Mouse (Mus musculus) lung, embryonic 15.5 days (tissue): ENCODE measurements around the gene Dnaja1. TPM values are rescaled to one million over a fixed set of nuclear protein-coding genes. Genes with fewer than 3 reads are reported as not detected.

ENCODE experiments used
- ATAC-seq: fragments of 200-750 bp; cut with Nextera tagmentation; 2 replicates; pipeline ENCODE4 v1.8.0; 2017; ENCODE audit warnings: moderate number of reproducible peaks, borderline replicate concordance; ENCODE audit not compliant: low FRiP score, low TSS enrichment; ENCODE audit errors: extremely low read depth
- H3K27ac ChIP-seq: fragments of 300-500 bp; sonication (generic); 2 replicates; pipeline ENCODE4 v1.5.1; 2015; ENCODE audit warnings: moderate library complexity, mild to moderate bottlenecking, inconsistent platforms
- H3K27me3 ChIP-seq: fragments of 300-500 bp; sonication (generic); 2 replicates; pipeline ENCODE4 v1.6.1; 2015; ENCODE audit warnings: inconsistent platforms
- H3K36me3 ChIP-seq: fragments of 300-500 bp; sonication (generic); 2 replicates; pipeline ENCODE4 v1.6.1; 2015; ENCODE audit warnings: inconsistent platforms
- H3K4me1 ChIP-seq: fragments of 300-500 bp; sonication (generic); 2 replicates; pipeline ENCODE4 v1.6.1; 2015; ENCODE audit warnings: inconsistent platforms
- H3K4me2 ChIP-seq: fragments of 300-500 bp; sonication (generic); 2 replicates; pipeline ENCODE4 v1.6.1; 2015; ENCODE audit warnings: inconsistent platforms, mild to moderate bottlenecking, moderate library complexity
- H3K4me3 ChIP-seq: fragments of 300-500 bp; sonication (generic); 2 replicates; pipeline ENCODE4 v1.5.1; 2015; ENCODE audit warnings: mild to moderate bottlenecking, inconsistent platforms
- H3K9ac ChIP-seq: fragments of 300-500 bp; sonication (generic); 2 replicates; pipeline ENCODE4 v1.6.1; 2015; ENCODE audit warnings: inconsistent platforms
- H3K9me3 ChIP-seq: fragments of 300-500 bp; sonication (generic); 2 replicates; pipeline ENCODE4 v1.6.1; 2016; ENCODE audit warnings: inconsistent platforms
- WGBS: fragments of 180-500 bp; shearing (Covaris S2); methylation state at CpG from one replicate; pipeline ENCODE4 v1.1.7; 2015; 5-methylcytosine and 5-hydroxymethylcytosine counted together
- polyA plus RNA-seq: library from polyadenylated mRNA; unstranded; fragments of >200 nt; fragmentation: Nextera tagmentation; extraction: Ambion mirVana; gene quantifications from 2 replicates; pipeline ENCODE4 v1.2.1, GENCODE M21; 2015

The Dnaja1 gene
- polyA plus RNA-seq = 422 and 428 TPM in 2 replicates

GRCm38 (mm10) chr4:40722011-40722666, at the start of gene Dnaja1:
Gene Dnaja1, plus strand, starts transcription at chr4:40722150.
- Histone ChIP-seq H3K9me3 (no peaks in the 10 kb centered on the region), H3K4me2 (peak within 1 kb of the TSS; percentile 76), H3K4me1 (peaks cover 25% of the 10 kb centered on the region), H3K27me3 (no peaks in the 10 kb centered on the region), H3K27ac (peak within 1 kb of the TSS; percentile 99), H3K4me3 (peak within 1 kb of the TSS; percentile 93), H3K36me3 (peaks cover 23% of the 10 kb centered on the region), H3K9ac (peak within 1 kb of the TSS; percentile 97)
- WGBS = under 1% methylated on average over 45 of the region's 54 CpGs
- ATAC-seq = peak; percentile 95

GRCm38 (mm10) chr4:40673526-40673925, 48.4 kb upstream of the Dnaja1 start:
- Histone ChIP-seq H3K4me1 (no peaks in the 10 kb centered on the region; the same call in 1 of the 2 replicates), H3K27ac (no peak overlapping the region), H3K9me3 (no peaks in the 10 kb centered on the region), H3K9ac (no peak overlapping the region), H3K36me3 (no peaks in the 10 kb centered on the region), H3K4me3 (no peak overlapping the region), H3K4me2 (no peak overlapping the region), H3K27me3 (no peaks in the 10 kb centered on the region)
- WGBS = 91% methylated on average over 5 of the region's 5 CpGs
- no peak for ATAC-seq

DNA sequence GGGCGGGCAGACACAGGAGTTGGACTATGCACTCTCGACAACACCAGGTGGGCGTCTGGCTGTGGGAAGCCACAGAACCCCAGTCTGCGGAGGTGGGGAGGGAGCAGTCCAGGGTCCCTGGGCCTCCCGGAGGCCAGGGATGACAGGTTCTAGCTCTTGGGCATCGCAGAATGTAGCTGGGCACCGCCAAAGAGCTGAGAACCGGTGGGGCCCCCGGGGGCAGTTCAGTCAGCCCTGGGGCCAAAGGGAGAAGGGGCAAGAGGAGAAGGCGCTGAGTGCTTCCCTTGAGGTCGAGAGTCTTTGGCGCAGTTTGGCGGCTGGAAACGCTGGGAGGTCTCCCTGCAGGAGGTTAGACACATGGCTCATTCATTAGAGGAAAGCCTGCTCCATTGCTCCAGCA, 45.6 kb upstream of the Dnaja1 start:
- no peak for ATAC-seq
- WGBS = 20% methylated on average over 14 of the region's 14 CpGs
- no peak overlapping the region for H3K4me2 ChIP-seq
- no peak overlapping the region for H3K9ac ChIP-seq
- no peaks in the 10 kb centered on the region; the same call in 1 of the 2 replicates for H3K4me1 ChIP-seq
- H3K4me3 ChIP-seq = no peak overlapping the region
- H3K36me3 ChIP-seq = no peaks in the 10 kb centered on the region
- H3K9me3 ChIP-seq = no peaks in the 10 kb centered on the region
- H3K27ac ChIP-seq = no peak overlapping the region
- H3K27me3 ChIP-seq = no peaks in the 10 kb centered on the region

- WGBS = 34% methylated on average over 5 of the region's 5 CpGs
- H3K4me2 ChIP-seq = no peak overlapping the region
- H3K9me3 ChIP-seq = no peaks in the 10 kb centered on the region
- no peak overlapping the region for H3K27ac ChIP-seq
- H3K9ac ChIP-seq = no peak overlapping the region
- ATAC-seq = no peak
- no peaks in the 10 kb centered on the region for H3K27me3 ChIP-seq
- H3K4me3 ChIP-seq = no peak overlapping the region
- H3K4me1 ChIP-seq = no peaks in the 10 kb centered on the region; the same call in 1 of the 2 replicates
- H3K36me3 ChIP-seq = no peaks in the 10 kb centered on the region
These were observed 44.8 kb upstream of the Dnaja1 start for GRCm38 (mm10) chr4:40677132-40677531.

GRCm38 (mm10) chr4:40680250-40680860, 41.6 kb upstream of the Dnaja1 start:
- Histone ChIP-seq H3K9me3 (no peaks in the 10 kb centered on the region), H3K4me3 (no peak overlapping the region), H3K27me3 (no peaks in the 10 kb centered on the region), H3K4me1 (no peaks in the 10 kb centered on the region; the same call in 1 of the 2 replicates), H3K36me3 (no peaks in the 10 kb centered on the region), H3K4me2 (no peak overlapping the region), H3K9ac (no peak overlapping the region), H3K27ac (no peak overlapping the region)
- no peak for ATAC-seq
- WGBS = 55% methylated on average over 5 of the region's 5 CpGs

- Histone ChIP-seq H3K9me3 (no peaks in the 10 kb centered on the region), H3K27me3 (no peaks in the 10 kb centered on the region), H3K4me3 (no peak overlapping the region), H3K4me2 (no peak overlapping the region), H3K9ac (no peak overlapping the region), H3K36me3 (peaks cover 8% of the 10 kb centered on the region), H3K4me1 (no peaks in the 10 kb centered on the region), H3K27ac (no peak overlapping the region)
- WGBS = 10% methylated on average over 3 of the region's 3 CpGs
- ATAC-seq = no peak
These were observed 40.0 kb upstream of the Dnaja1 start for GRCm38 (mm10) chr4:40681908-40682307.

DNA sequence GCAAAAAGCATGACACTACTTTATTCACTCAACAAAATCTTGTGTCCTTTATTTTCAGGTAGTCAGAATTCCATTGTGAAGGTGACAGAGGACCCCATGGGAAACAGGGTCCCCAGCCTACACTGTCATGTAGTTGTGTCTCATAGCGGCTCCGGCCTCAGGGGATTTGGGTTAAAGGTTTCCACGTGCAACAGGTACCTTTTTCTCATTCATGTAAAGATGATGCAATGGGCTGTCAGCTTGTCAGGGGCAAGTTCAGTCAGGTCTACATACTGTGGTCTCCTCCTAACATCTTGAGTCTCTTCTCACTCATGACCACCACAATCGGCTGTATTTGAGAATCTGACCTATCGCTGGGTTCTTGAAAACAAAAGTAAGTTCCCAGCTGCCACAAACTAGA, 39.6 kb upstream of the Dnaja1 start:
- 86% methylated on average over 5 of the region's 5 CpGs for WGBS
- Histone ChIP-seq H3K27me3 (no peaks in the 10 kb centered on the region), H3K36me3 (peaks cover 8% of the 10 kb centered on the region), H3K4me2 (no peak overlapping the region), H3K4me1 (no peaks in the 10 kb centered on the region), H3K27ac (no peak overlapping the region), H3K4me3 (no peak overlapping the region), H3K9me3 (no peaks in the 10 kb centered on the region), H3K9ac (no peak overlapping the region)
- no peak for ATAC-seq

GRCm38 (mm10) chr4:40683306-40683705, 38.6 kb upstream of the Dnaja1 start:
- WGBS = 80% methylated on average over 2 of the region's 2 CpGs
- H3K36me3 ChIP-seq = peaks cover 8% of the 10 kb centered on the region

GRCm38 (mm10) chr4:40691100-40691499, 30.9 kb upstream of the Dnaja1 start:
- ATAC-seq = no peak
- Histone ChIP-seq H3K27ac (no peak overlapping the region), H3K27me3 (no peaks in the 10 kb centered on the region), H3K9ac (no peak overlapping the region), H3K9me3 (no peaks in the 10 kb centered on the region), H3K4me2 (no peak overlapping the region), H3K4me3 (no peak overlapping the region), H3K36me3 (peaks cover 59% of the 10 kb centered on the region), H3K4me1 (no peaks in the 10 kb centered on the region)
- WGBS = 86% methylated on average over 11 of the region's 11 CpGs

More at GRCm38 (mm10) chr4:40683306-40683705, 38.6 kb upstream of the Dnaja1 start:
- Histone ChIP-seq H3K27me3 (no peaks in the 10 kb centered on the region), H3K9ac (no peak overlapping the region), H3K27ac (no peak overlapping the region), H3K4me2 (no peak overlapping the region), H3K4me1 (no peaks in the 10 kb centered on the region), H3K4me3 (no peak overlapping the region), H3K9me3 (no peaks in the 10 kb centered on the region)
- no peak for ATAC-seq

- WGBS = 78% methylated on average over 7 of the region's 7 CpGs
- no peak overlapping the region for H3K9ac ChIP-seq
- no peak overlapping the region for H3K4me3 ChIP-seq
- H3K36me3 ChIP-seq = peaks cover 32% of the 10 kb centered on the region
- ATAC-seq = no peak
- no peaks in the 10 kb centered on the region for H3K27me3 ChIP-seq
- H3K27ac ChIP-seq = no peak overlapping the region
- H3K9me3 ChIP-seq = no peaks in the 10 kb centered on the region
- H3K4me1 ChIP-seq = peaks cover 5% of the 10 kb centered on the region
- H3K4me2 ChIP-seq = no peak overlapping the region
These were observed 24.9 kb upstream of the Dnaja1 start for GRCm38 (mm10) chr4:40697059-40697458.

DNA sequence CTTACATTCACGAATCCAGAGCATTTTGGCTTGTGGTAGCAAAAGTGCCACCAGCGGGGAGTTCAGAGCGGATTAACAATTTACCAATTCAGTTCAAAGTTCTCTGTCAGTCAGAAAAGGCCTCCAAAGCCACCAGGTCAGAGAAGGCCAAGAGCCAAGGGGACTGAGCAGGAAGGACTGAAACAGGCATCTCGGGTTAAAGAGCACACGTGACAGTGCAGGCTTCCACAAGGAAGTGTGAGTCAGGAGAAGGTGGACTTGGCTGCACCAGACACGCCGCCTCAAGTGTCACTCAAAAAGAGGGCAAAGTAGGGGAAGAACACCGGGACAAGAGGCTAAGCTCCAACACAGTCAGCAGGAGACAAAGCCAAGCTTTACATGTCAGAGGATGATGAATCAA, 21.7 kb upstream of the Dnaja1 start:
- no peak overlapping the region for H3K4me2 ChIP-seq
- H3K27me3 ChIP-seq = no peaks in the 10 kb centered on the region
- H3K9me3 ChIP-seq = no peaks in the 10 kb centered on the region
- H3K36me3 ChIP-seq = peaks cover 8% of the 10 kb centered on the region
- WGBS = 83% methylated on average over 8 of the region's 8 CpGs
- H3K9ac ChIP-seq = no peak overlapping the region
- no peak overlapping the region for H3K4me3 ChIP-seq
- H3K27ac ChIP-seq = no peak overlapping the region
- peaks cover 18% of the 10 kb centered on the region for H3K4me1 ChIP-seq
- ATAC-seq = no peak

GRCm38 (mm10) chr4:40701796-40702195, 20.2 kb upstream of the Dnaja1 start:
- ATAC-seq = no peak
- 68% methylated on average over 3 of the region's 3 CpGs for WGBS
- H3K4me2 ChIP-seq = peak overlapping the region; percentile 67
- no peaks in the 10 kb centered on the region for H3K9me3 ChIP-seq
- no peak overlapping the region for H3K9ac ChIP-seq
- no peaks in the 10 kb centered on the region for H3K27me3 ChIP-seq
- H3K4me1 ChIP-seq = peaks cover 18% of the 10 kb centered on the region
- peak overlapping the region; percentile 61 for H3K4me3 ChIP-seq
- no peak overlapping the region for H3K27ac ChIP-seq
- H3K36me3 ChIP-seq = no peaks in the 10 kb centered on the region; the same call in 1 of the 2 replicates
